Mouse (Mus musculus) neural tube, embryonic 14.5 days (tissue): Measurements from ENCODE around the gene 2410004B18Rik. TPM values are rescaled to one million over a fixed set of nuclear protein-coding genes. Genes with fewer than 3 reads are reported as not detected.
A peak's percentile ranks its signal among the peaks of the same experiment; 100 is the strongest.

ENCODE experiments used
- ATAC-seq: fragments of 200-750 bp; cut with Nextera tagmentation; 2 replicates; pipeline ENCODE4 v1.8.0; 2017; ENCODE audit warnings: low read depth, mild to moderate bottlenecking, moderate TSS enrichment, moderate library complexity
- H3K27ac ChIP-seq: fragments of 300-500 bp; sonication (generic); 2 replicates; pipeline ENCODE4 v1.5.1; 2014; ENCODE audit warnings: low read depth, mild to moderate bottlenecking, control low read depth, low read length, moderate library complexity, mixed read lengths
- H3K27me3 ChIP-seq: fragments of 300-500 bp; sonication (generic); 2 replicates; pipeline ENCODE4 v1.6.1; 2014; ENCODE audit warnings: low read length; ENCODE audit not compliant: control insufficient read depth, insufficient read depth
- H3K36me3 ChIP-seq: fragments of 300-500 bp; sonication (generic); 2 replicates; pipeline ENCODE4 v1.6.1; 2014; ENCODE audit warnings: low read length, mixed read lengths; ENCODE audit not compliant: control insufficient read depth, insufficient read depth
- H3K4me1 ChIP-seq: fragments of 300-500 bp; sonication (generic); 2 replicates; pipeline ENCODE4 v1.6.1; 2014; ENCODE audit warnings: low read length; ENCODE audit not compliant: control insufficient read depth, insufficient read depth
- H3K4me2 ChIP-seq: fragments of 300-500 bp; sonication (generic); 2 replicates; pipeline ENCODE4 v1.6.1; 2014; ENCODE audit warnings: mild to moderate bottlenecking, low read depth, low read length, control low read depth
- H3K4me3 ChIP-seq: fragments of 300-500 bp; sonication (generic); 2 replicates; pipeline ENCODE4 v1.5.1; 2014; ENCODE audit warnings: low read depth, low read length, control low read depth, mixed read lengths
- H3K9ac ChIP-seq: fragments of 300-500 bp; sonication (generic); replicated peaks from 2 replicates; pipeline ENCODE4 v1.6.1; 2014; ENCODE audit warnings: low read depth, mild to moderate bottlenecking, control low read depth, low read length, mixed read lengths
- H3K9me3 ChIP-seq: fragments of 300-500 bp; sonication (generic); 2 replicates; pipeline ENCODE4 v1.6.1; 2016; ENCODE audit warnings: low read length; ENCODE audit not compliant: control insufficient read depth
- WGBS: fragments of 180-500 bp; shearing (Covaris S2); extraction: QIAGEN DNeasy Blood & Tissue Kit; methylation state at CpG from one replicate; pipeline ENCODE4 v1.1.7; 2014; 5-methylcytosine and 5-hydroxymethylcytosine counted together
- polyA plus RNA-seq: library from polyadenylated mRNA; unstranded; fragments of >200 nt; fragmentation: Nextera tagmentation; extraction: Ambion mirVana; gene quantifications from 2 replicates; pipeline ENCODE4 v1.2.1, GENCODE M21; 2014

Gene 2410004B18Rik
- polyA plus RNA-seq, 1 experiment from 2014 or later = 78.1 TPM

- no peak for ATAC-seq
- Histone ChIP-seq H3K27me3 (no peaks in the 10 kb centered on the region), H3K9ac (no peak overlapping the region), H3K36me3 (no peaks in the 10 kb centered on the region), H3K9me3 (peaks cover 7% of the 10 kb centered on the region; the same call in 1 of the 2 replicates), H3K4me2 (no peak overlapping the region), H3K4me1 (no peaks in the 10 kb centered on the region), H3K27ac (no peak overlapping the region), H3K4me3 (no peak overlapping the region)
- 94% methylated on average over 7 of the region's 7 CpGs for WGBS
These were observed 37.2 kb downstream of the 2410004B18Rik start for GRCm38 (mm10) chr3:145974986-145975385.

GRCm38 (mm10) chr3:145985333-145985925 lies 47.6 kb downstream of the 2410004B18Rik start:
- H3K4me2 ChIP-seq = no peak overlapping the region
- H3K27ac ChIP-seq = no peak overlapping the region
- H3K36me3 ChIP-seq = no peaks in the 10 kb centered on the region
- no peaks in the 10 kb centered on the region for H3K4me1 ChIP-seq
- WGBS = 90% methylated on average over 7 of the region's 7 CpGs
- no peak overlapping the region for H3K4me3 ChIP-seq
- peaks cover 17% of the 10 kb centered on the region for H3K27me3 ChIP-seq
- no peak for ATAC-seq
- no peak overlapping the region for H3K9ac ChIP-seq
- no peaks in the 10 kb centered on the region for H3K9me3 ChIP-seq

- WGBS = 70% methylated on average over 6 of the region's 6 CpGs
- Histone ChIP-seq H3K4me3 (no peak overlapping the region), H3K27me3 (peaks cover 17% of the 10 kb centered on the region), H3K4me1 (no peaks in the 10 kb centered on the region), H3K4me2 (no peak overlapping the region), H3K27ac (no peak overlapping the region), H3K9me3 (no peaks in the 10 kb centered on the region), H3K9ac (no peak overlapping the region), H3K36me3 (no peaks in the 10 kb centered on the region)
- no peak for ATAC-seq
These were observed 48.6 kb downstream of the 2410004B18Rik start for GRCm38 (mm10) chr3:145986317-145987001.

GRCm38 (mm10) chr3:145987268-145987969 lies 49.6 kb downstream of the 2410004B18Rik start, which contains the start of gene Syde2:
Syde2 (plus strand) TSS chr3:145987870.
- peak; percentile 87 for ATAC-seq
- no peak within 1 kb of the TSS for H3K27ac ChIP-seq
- H3K9me3 ChIP-seq = no peaks in the 10 kb centered on the region
- no peaks in the 10 kb centered on the region for H3K36me3 ChIP-seq
- no peaks in the 10 kb centered on the region for H3K4me1 ChIP-seq
- H3K9ac ChIP-seq = peak within 1 kb of the TSS; percentile 67
- WGBS = under 1% methylated on average over 55 of the region's 65 CpGs
- H3K27me3 ChIP-seq = peaks cover 17% of the 10 kb centered on the region
- H3K4me3 ChIP-seq = peak within 1 kb of the TSS; percentile 68
- peak within 1 kb of the TSS; percentile 76 for H3K4me2 ChIP-seq

- peak; percentile 82 for ATAC-seq
These were observed 50.3 kb downstream of the 2410004B18Rik start for GRCm38 (mm10) chr3:145987970-145988683.

GRCm38 (mm10) chr3:145988684-145989575 lies 51.1 kb downstream of the 2410004B18Rik start:
- Histone ChIP-seq H3K4me2 (peak overlapping the region; percentile 76), H3K9me3 (no peaks in the 10 kb centered on the region), H3K27me3 (peaks cover 17% of the 10 kb centered on the region), H3K27ac (no peak overlapping the region), H3K36me3 (no peaks in the 10 kb centered on the region), H3K4me1 (no peaks in the 10 kb centered on the region), H3K9ac (peak overlapping the region; percentile 67), H3K4me3 (peak overlapping the region; percentile 68)
- ATAC-seq = no peak; the same call in 1 of the 2 replicates
- WGBS = under 1% methylated on average over 45 of the region's 45 CpGs

More at GRCm38 (mm10) chr3:145987970-145988683, 50.3 kb downstream of the 2410004B18Rik start:
- Histone ChIP-seq H3K4me1 (no peaks in the 10 kb centered on the region), H3K4me3 (peak overlapping the region; percentile 68), H3K27ac (no peak overlapping the region), H3K27me3 (peaks cover 17% of the 10 kb centered on the region), H3K9ac (peak overlapping the region; percentile 67), H3K36me3 (no peaks in the 10 kb centered on the region), H3K4me2 (peak overlapping the region; percentile 76), H3K9me3 (no peaks in the 10 kb centered on the region)
- WGBS = 0% methylated on average over 61 of the region's 101 CpGs

GRCm38 (mm10) chr3:145989576-145990081 lies 51.8 kb downstream of the 2410004B18Rik start:
- Histone ChIP-seq H3K4me2 (peak overlapping the region; percentile 76), H3K27me3 (peaks cover 17% of the 10 kb centered on the region), H3K9me3 (no peaks in the 10 kb centered on the region), H3K4me1 (no peaks in the 10 kb centered on the region), H3K9ac (no peak overlapping the region), H3K36me3 (no peaks in the 10 kb centered on the region), H3K4me3 (peak overlapping the region; percentile 68), H3K27ac (no peak overlapping the region)
- ATAC-seq = no peak
- 9% methylated on average over 11 of the region's 11 CpGs for WGBS

- Histone ChIP-seq H3K4me2 (no peak overlapping the region), H3K27me3 (peaks cover 16% of the 10 kb centered on the region), H3K9me3 (no peaks in the 10 kb centered on the region), H3K4me3 (no peak overlapping the region), H3K27ac (no peak overlapping the region), H3K36me3 (no peaks in the 10 kb centered on the region), H3K4me1 (no peaks in the 10 kb centered on the region), H3K9ac (no peak overlapping the region)
- 89% methylated on average over 13 of the region's 13 CpGs for WGBS
- ATAC-seq = no peak
These were observed 53.3 kb downstream of the 2410004B18Rik start for GRCm38 (mm10) chr3:145991130-145991529.
